Mouse (Mus musculus): ENCODE measurements around the gene Nfasc.

DNA sequence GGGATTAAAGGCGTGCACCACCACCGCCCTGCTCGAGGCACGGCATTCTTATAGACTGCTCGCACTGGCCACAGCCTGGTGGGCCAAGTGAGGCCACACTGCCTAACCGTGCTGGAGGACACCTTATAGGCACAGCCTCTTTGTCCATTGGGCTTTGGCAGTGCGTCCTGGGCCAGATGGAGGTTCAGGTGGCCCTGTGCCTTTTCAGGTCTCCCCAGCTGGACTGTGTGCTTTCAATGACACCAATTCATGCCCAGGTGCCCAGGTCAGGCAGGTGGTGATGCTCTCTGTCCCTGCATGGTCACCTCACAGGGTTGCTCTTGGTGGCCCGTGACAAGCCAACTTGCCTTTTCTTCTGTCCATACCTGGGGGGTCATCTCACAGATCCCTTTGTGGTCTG, 164.8 kb downstream of the Nfasc start:
- TF ChIP-seq CTCF (IDR thresholded peaks at IDR 0.05) (no peak), EP300 (IDR thresholded peaks at IDR 0.05) (no peak)
